Mouse (Mus musculus) ES-Bruce4 (cell line): ENCODE measurements around the gene Spin1.

Source experiments
- CTCF ChIP-seq: IDR thresholded peaks from one replicate; pipeline ENCODE4 v1.8.1; 2011; ENCODE audit warnings: low read depth, low read length
- EP300 ChIP-seq: IDR thresholded peaks from 2 replicates; pipeline ENCODE4 v1.6.1; 2011; ENCODE audit warnings: low read depth, low read length; ENCODE audit not compliant: insufficient read depth

DNA sequence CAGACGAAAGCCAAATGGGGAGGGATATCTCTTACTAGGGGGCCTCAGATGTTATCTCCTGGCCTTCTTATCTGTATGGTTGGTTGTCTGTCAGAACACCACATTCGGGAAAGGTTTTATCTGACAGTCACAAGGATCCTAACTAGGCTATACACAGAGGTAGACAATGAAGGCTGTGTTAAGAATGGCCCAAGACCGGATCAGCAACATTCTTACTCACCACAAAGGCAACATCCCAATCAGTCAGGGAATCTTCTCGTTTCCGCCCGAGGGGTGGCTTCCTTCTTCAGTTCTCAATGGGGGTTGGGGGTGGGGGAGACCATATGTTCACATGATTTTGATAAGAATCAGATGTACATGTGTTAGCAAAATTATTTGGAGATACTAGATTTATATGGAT, 37.7 kb upstream of the Spin1 start:
- no peak for TF ChIP-seq CTCF
- TF ChIP-seq EP300 = peak; percentile 94
